Mouse (Mus musculus): ENCODE results near the gene Kmo. TPM values are rescaled to one million over a fixed set of nuclear protein-coding genes. Genes with fewer than 3 reads are reported as not detected.

Gene Kmo
- total RNA-seq, 1 experiment = not detected

- Histone ChIP-seq H3K9ac (ENCODE audit: insufficient read depth, low read depth, low read length, poor library complexity, severe bottlenecking) (no peak overlapping the region), H3K27ac (ENCODE audit: insufficient read depth, low read depth, low read length, poor library complexity, severe bottlenecking) (no peak overlapping the region), H3K4me1 (ENCODE audit: control insufficient read depth in 2 of 2, insufficient read depth in 2 of 2, low read length in 2 of 2, poor library complexity in 1 of 2) (peaks cover 0 to 2% of the 10 kb centered on the region in 2 experiments; a peak in 1 of 4 replicates), H3K9me3 (ENCODE audit: control insufficient read depth, insufficient read depth, low read depth, low read length) (no peaks in the 10 kb centered on the region), H3K36me3 (ENCODE audit: control insufficient read depth, insufficient read depth, low read length, poor library complexity, severe bottlenecking) (no peaks in the 10 kb centered on the region), H3K4me3 (ENCODE audit: insufficient read depth in 1 of 2, low read depth in 1 of 2, low read length in 2 of 2, poor library complexity in 1 of 2, severe bottlenecking in 1 of 2) (no peak overlapping the region)
- TF ChIP-seq ZC3H11A (IDR thresholded peaks at IDR 0.05; ENCODE audit: borderline replicate concordance, low read depth, low read length) (no peak), MAFK (IDR thresholded peaks at IDR 0.05; ENCODE audit: insufficient read depth, low read depth, low read length) (no peak), ZNF384 (IDR thresholded peaks at IDR 0.05; ENCODE audit: low read depth, low read length) (no peak), HCFC1 (IDR thresholded peaks at IDR 0.05; ENCODE audit: borderline replicate concordance, insufficient read depth, low read length) (no peak)
- in situ Hi-C loops (cut with MboI; ENCODE audit: low sequenced_read_pairs in 2 of 2, unreplicated experiment in 2 of 2) = no loop called here
- DNase-seq (ENCODE audit: low read depth, low spot score) = no peak
Observed at GRCm38 (mm10) chr1:175671626-175672025, 51.4 kb downstream of the Kmo start.

GRCm38 (mm10) chr1:175673563-175674325 lies 53.6 kb downstream of the Kmo start:
- no peaks in the 10 kb centered on the region for H3K36me3 ChIP-seq (ENCODE audit: control insufficient read depth, insufficient read depth, low read length, poor library complexity, severe bottlenecking)
- no peak overlapping the region for H3K9ac ChIP-seq (ENCODE audit: insufficient read depth, low read depth, low read length, poor library complexity, severe bottlenecking)
- in situ Hi-C loops (cut with MboI; ENCODE audit: low sequenced_read_pairs in 2 of 2, unreplicated experiment in 2 of 2) = no loop called here
- no peak for DNase-seq (ENCODE audit: low read depth, low spot score)
- TF ChIP-seq ZNF384 (IDR thresholded peaks at IDR 0.05; ENCODE audit: low read depth, low read length) (no peak), ZC3H11A (IDR thresholded peaks at IDR 0.05; ENCODE audit: borderline replicate concordance, low read depth, low read length) (no peak), CHD2 (IDR thresholded peaks at IDR 0.05; ENCODE audit: low read depth, low read length) (no peak), MAFK (IDR thresholded peaks at IDR 0.05; ENCODE audit: insufficient read depth, low read depth, low read length) (no peak), HCFC1 (IDR thresholded peaks at IDR 0.05; ENCODE audit: borderline replicate concordance, insufficient read depth, low read length) (no peak)
- H3K4me1 ChIP-seq (ENCODE audit: control insufficient read depth in 2 of 2, insufficient read depth in 2 of 2, low read length in 2 of 2, poor library complexity in 1 of 2) = peaks cover 0 to 2% of the 10 kb centered on the region in 2 experiments; a peak in 1 of 4 replicates
- no peak overlapping the region for H3K27ac ChIP-seq (ENCODE audit: insufficient read depth, low read depth, low read length, poor library complexity, severe bottlenecking)
- H3K9me3 ChIP-seq (ENCODE audit: control insufficient read depth, insufficient read depth, low read depth, low read length) = no peaks in the 10 kb centered on the region
- no peak overlapping the region for H3K4me3 ChIP-seq (ENCODE audit: insufficient read depth in 1 of 2, low read depth in 1 of 2, low read length in 2 of 2, poor library complexity in 1 of 2, severe bottlenecking in 1 of 2)

- no peak for DNase-seq (ENCODE audit: low read depth, low spot score)
- in situ Hi-C loops (cut with MboI; ENCODE audit: low sequenced_read_pairs in 2 of 2, unreplicated experiment in 2 of 2) = no loop called here
- Histone ChIP-seq H3K36me3 (ENCODE audit: control insufficient read depth, insufficient read depth, low read length, poor library complexity, severe bottlenecking) (no peaks in the 10 kb centered on the region), H3K4me3 (ENCODE audit: insufficient read depth in 1 of 2, low read depth in 1 of 2, low read length in 2 of 2, poor library complexity in 1 of 2, severe bottlenecking in 1 of 2) (no peak overlapping the region), H3K27ac (ENCODE audit: insufficient read depth, low read depth, low read length, poor library complexity, severe bottlenecking) (no peak overlapping the region), H3K9ac (ENCODE audit: insufficient read depth, low read depth, low read length, poor library complexity, severe bottlenecking) (no peak overlapping the region), H3K4me1 (ENCODE audit: control insufficient read depth in 2 of 2, insufficient read depth in 2 of 2, low read length in 2 of 2, poor library complexity in 1 of 2) (peaks cover 0 to under 1% of the 10 kb centered on the region in 2 experiments; a peak in 1 of 4 replicates), H3K9me3 (ENCODE audit: control insufficient read depth, insufficient read depth, low read depth, low read length) (no peaks in the 10 kb centered on the region)
- TF ChIP-seq ZC3H11A (IDR thresholded peaks at IDR 0.05; ENCODE audit: borderline replicate concordance, low read depth, low read length) = no peak
- TF ChIP-seq HCFC1 (IDR thresholded peaks at IDR 0.05; ENCODE audit: borderline replicate concordance, insufficient read depth, low read length) = no peak
- no peak for TF ChIP-seq MAFK (IDR thresholded peaks at IDR 0.05; ENCODE audit: insufficient read depth, low read depth, low read length)
- TF ChIP-seq CHD2 (IDR thresholded peaks at IDR 0.05; ENCODE audit: low read depth, low read length) = no peak
- no peak for TF ChIP-seq ZNF384 (IDR thresholded peaks at IDR 0.05; ENCODE audit: low read depth, low read length)
Observed at GRCm38 (mm10) chr1:175675116-175675515, 54.9 kb downstream of the Kmo start.

DNA sequence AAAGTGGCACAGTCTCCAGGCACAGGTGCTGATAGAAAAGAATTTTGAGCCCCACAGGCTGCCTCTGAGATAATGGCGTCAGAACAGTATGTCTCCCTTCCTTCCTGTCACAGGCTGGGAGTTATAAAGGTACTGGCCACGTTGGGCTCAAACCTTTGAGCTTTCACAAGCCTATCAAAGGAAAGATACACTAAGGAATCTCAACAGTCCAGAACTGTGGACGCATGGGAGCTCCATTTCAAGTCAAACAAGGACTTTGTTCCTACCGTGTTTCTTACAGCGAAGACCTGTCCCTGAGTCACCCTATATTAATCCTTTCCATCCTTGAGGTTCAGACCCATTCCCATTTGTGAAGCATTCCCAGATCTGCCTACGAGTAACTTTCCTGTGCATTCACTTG lies 57.3 kb downstream of the Kmo start:
- in situ Hi-C loops (cut with MboI; ENCODE audit: low sequenced_read_pairs in 2 of 2, unreplicated experiment in 2 of 2) = no loop called here
- no peaks in the 10 kb centered on the region for H3K36me3 ChIP-seq (ENCODE audit: control insufficient read depth, insufficient read depth, low read length, poor library complexity, severe bottlenecking)
- no peak overlapping the region for H3K4me3 ChIP-seq (ENCODE audit: insufficient read depth in 1 of 2, low read depth in 1 of 2, low read length in 2 of 2, poor library complexity in 1 of 2, severe bottlenecking in 1 of 2)
- H3K4me1 ChIP-seq (ENCODE audit: control insufficient read depth in 2 of 2, insufficient read depth in 2 of 2, low read length in 2 of 2, poor library complexity in 1 of 2) = no peaks in the 10 kb centered on the region
- H3K9ac ChIP-seq (ENCODE audit: insufficient read depth, low read depth, low read length, poor library complexity, severe bottlenecking) = no peak overlapping the region
- H3K9me3 ChIP-seq (ENCODE audit: control insufficient read depth, insufficient read depth, low read depth, low read length) = no peaks in the 10 kb centered on the region
- H3K27ac ChIP-seq (ENCODE audit: insufficient read depth, low read depth, low read length, poor library complexity, severe bottlenecking) = no peak overlapping the region
- TF ChIP-seq ZC3H11A (IDR thresholded peaks at IDR 0.05; ENCODE audit: borderline replicate concordance, low read depth, low read length) (no peak), MAFK (IDR thresholded peaks at IDR 0.05; ENCODE audit: insufficient read depth, low read depth, low read length) (no peak), HCFC1 (IDR thresholded peaks at IDR 0.05; ENCODE audit: borderline replicate concordance, insufficient read depth, low read length) (no peak), CHD2 (IDR thresholded peaks at IDR 0.05; ENCODE audit: low read depth, low read length) (no peak), ZNF384 (IDR thresholded peaks at IDR 0.05; ENCODE audit: low read depth, low read length) (no peak)
- no peak for DNase-seq (ENCODE audit: low read depth, low spot score)
